Mouse (Mus musculus): ENCODE data around the gene Carnmt1. TPM values are rescaled to one million over a fixed set of nuclear protein-coding genes. Genes with fewer than 3 reads are reported as not detected.
A peak's percentile ranks its signal among the peaks of the same experiment; 100 is the strongest.

The Carnmt1 gene
- polyA plus RNA-seq, 1 experiment from 2014 or later: 36.4 TPM

DNA sequence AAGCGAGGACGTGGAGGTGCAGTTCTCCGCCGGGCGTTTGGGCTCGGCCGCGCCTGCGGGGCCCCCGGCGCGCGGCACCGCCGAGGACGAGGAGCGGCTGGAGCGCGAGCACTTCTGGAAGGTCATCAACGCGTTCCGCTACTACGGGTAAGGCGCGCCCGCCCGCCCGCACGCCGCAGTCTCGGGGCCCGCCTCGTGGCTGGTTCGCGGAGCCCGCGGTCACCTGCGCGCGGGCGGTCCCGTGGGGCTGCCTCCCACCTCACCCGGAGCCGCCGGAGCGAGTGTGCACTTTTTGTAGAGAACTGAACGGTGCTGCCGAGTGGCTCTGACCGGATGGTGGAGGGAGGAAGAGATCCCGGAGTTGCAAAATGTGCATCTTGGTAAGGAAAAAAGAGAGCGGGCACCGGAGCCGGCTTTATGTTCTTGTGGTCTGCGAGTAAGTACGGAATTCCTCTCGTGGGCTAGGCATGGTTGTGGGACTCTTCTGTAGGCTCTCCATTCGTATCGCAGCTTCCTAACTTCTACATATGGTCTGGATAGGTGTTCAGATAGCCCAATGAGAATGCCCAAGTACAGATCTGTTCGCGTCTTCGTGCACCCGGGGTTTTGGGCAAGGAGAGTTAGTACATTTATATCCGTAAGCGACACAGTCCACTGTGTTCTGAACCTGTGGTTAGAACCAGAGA lies 635 bp downstream of the Carnmt1 start:
- peak overlapping the region; percentile 72 for H3K4me2 ChIP-seq (ENCODE audit: low read depth, low read length)
- 0% methylated on average over 55 of the region's 64 CpGs for WGBS
- ATAC-seq (replicated peaks; ENCODE audit: insufficient number of reproducible peaks, low FRiP score, low TSS enrichment, low read depth) (peak; percentile 67), DNase-seq (ENCODE audit: low spot score) (peak; percentile 54)
- peak overlapping the region; percentile 81 for H3K4me3 ChIP-seq (ENCODE audit: low read depth, low read length)
- H3K9me3 ChIP-seq (replicated peaks; ENCODE audit: control insufficient read depth, low read length): no peaks in the 10 kb centered on the region
- H3K36me3 ChIP-seq (replicated peaks; ENCODE audit: control insufficient read depth, insufficient read depth, low read depth, low read length): no peaks in the 10 kb centered on the region
- H3K27me3 ChIP-seq (ENCODE audit: control insufficient read depth, insufficient read depth, low read length): no peaks in the 10 kb centered on the region
- H3K4me1 ChIP-seq (ENCODE audit: control insufficient read depth, insufficient read depth, low read length): no peaks in the 10 kb centered on the region
- peak overlapping the region; percentile 84 for H3K9ac ChIP-seq (replicated peaks; ENCODE audit: low read length)
- H3K27ac ChIP-seq (replicated peaks; ENCODE audit: low read depth, low read length): peak overlapping the region; percentile 62; the same call in 1 of the 2 replicates

DNA sequence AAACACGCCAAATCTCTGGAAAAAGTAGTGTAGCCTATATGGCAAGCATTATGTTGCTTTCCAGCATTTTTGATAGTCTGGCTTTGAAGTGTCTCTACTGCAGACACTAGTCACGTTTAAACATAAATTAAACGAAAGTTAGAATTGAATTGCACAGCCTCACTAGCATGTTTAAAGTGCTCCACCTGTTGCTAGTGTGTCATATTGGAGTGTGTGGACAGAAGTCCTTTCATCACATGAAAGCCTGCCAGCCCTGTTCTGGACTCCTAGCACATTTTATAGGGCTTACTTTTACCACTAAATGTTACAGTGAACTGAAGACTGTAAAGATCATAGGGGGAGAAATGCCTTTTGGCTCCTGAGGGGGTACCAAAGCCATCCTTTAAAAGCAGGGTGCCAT lies 1.9 kb downstream of the Carnmt1 start:
- H3K4me3 ChIP-seq (ENCODE audit: low read depth, low read length): peak overlapping the region; percentile 8; the same call in 1 of the 2 replicates
- H3K36me3 ChIP-seq (replicated peaks; ENCODE audit: control insufficient read depth, insufficient read depth, low read depth, low read length): no peaks in the 10 kb centered on the region
- H3K4me2 ChIP-seq (ENCODE audit: low read depth, low read length): peak overlapping the region; percentile 21
- DNase-seq (ENCODE audit: low spot score): no peak
- H3K27ac ChIP-seq (replicated peaks; ENCODE audit: low read depth, low read length): no peak overlapping the region
- WGBS: 73% methylated on average over 3 of the region's 3 CpGs
- no peaks in the 10 kb centered on the region for H3K9me3 ChIP-seq (replicated peaks; ENCODE audit: control insufficient read depth, low read length)
- no peak for ATAC-seq (replicated peaks; ENCODE audit: insufficient number of reproducible peaks, low FRiP score, low TSS enrichment, low read depth)
- H3K4me1 ChIP-seq (ENCODE audit: control insufficient read depth, insufficient read depth, low read length): no peaks in the 10 kb centered on the region
- no peaks in the 10 kb centered on the region for H3K27me3 ChIP-seq (ENCODE audit: control insufficient read depth, insufficient read depth, low read length)
- no peak overlapping the region for H3K9ac ChIP-seq (replicated peaks; ENCODE audit: low read length)

DNA sequence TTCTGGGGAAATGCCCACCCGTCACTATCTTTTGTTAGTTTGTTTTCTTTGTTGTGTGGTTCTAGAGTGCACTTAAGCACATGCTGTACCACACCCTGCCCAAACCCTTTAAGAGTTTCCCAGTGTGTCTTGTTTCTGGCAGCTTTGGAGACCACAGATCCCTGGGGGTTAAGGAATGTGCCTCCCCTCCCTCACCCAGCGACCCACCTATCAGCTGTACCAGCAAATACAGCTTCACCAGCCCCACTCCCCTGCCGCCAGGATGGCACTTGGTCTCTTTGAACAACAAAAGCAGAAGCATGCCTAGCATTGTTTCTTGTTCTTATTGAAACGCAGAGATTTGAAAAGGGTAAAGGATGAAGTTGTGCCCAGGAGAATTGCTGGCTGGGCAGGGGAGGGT lies 2.6 kb downstream of the Carnmt1 start:
- DNase-seq (ENCODE audit: low spot score): no peak
- Histone ChIP-seq H3K9ac (replicated peaks; ENCODE audit: low read length) (no peak overlapping the region), H3K4me3 (ENCODE audit: low read depth, low read length) (no peak overlapping the region; the same call in 1 of the 2 replicates)

DNA sequence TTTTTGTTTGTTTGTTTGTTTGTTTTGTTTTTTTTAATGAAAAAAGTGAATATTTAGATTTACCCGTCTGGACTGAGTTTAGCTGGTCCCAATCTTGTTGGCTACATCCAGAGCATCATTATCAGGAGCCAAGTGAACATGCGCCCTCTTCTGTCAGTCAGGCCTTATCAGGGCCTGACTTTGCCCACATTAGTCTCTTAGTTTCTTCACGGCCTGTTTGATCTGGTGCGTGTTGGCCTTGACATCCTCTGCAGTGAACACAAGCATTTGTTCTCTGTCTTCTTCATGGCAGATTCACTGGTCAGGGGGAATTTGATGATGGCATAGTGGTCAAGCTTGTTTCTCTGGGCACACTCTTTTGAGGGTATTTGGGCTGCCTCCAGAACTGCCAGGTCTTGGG lies 11.6 kb downstream of the Carnmt1 start:
- H3K9ac ChIP-seq (replicated peaks; ENCODE audit: low read length): no peak overlapping the region
- no peaks in the 10 kb centered on the region for H3K27me3 ChIP-seq (ENCODE audit: control insufficient read depth, insufficient read depth, low read length)
- H3K27ac ChIP-seq (replicated peaks; ENCODE audit: low read depth, low read length): no peak overlapping the region
- WGBS: 82% methylated on average over 4 of the region's 4 CpGs
- DNase-seq (ENCODE audit: low spot score): no peak
- no peak overlapping the region for H3K4me3 ChIP-seq (ENCODE audit: low read depth, low read length)
- H3K4me2 ChIP-seq (ENCODE audit: low read depth, low read length): no peak overlapping the region
- no peaks in the 10 kb centered on the region for H3K4me1 ChIP-seq (ENCODE audit: control insufficient read depth, insufficient read depth, low read length)
- no peaks in the 10 kb centered on the region; the same call in 1 of the 2 replicates for H3K36me3 ChIP-seq (replicated peaks; ENCODE audit: control insufficient read depth, insufficient read depth, low read depth, low read length)
- no peaks in the 10 kb centered on the region for H3K9me3 ChIP-seq (replicated peaks; ENCODE audit: control insufficient read depth, low read length)
- no peak for ATAC-seq (replicated peaks; ENCODE audit: insufficient number of reproducible peaks, low FRiP score, low TSS enrichment, low read depth)

More for the DNA sequence above, 2.6 kb downstream of the Carnmt1 start:
- H3K9me3 ChIP-seq (replicated peaks; ENCODE audit: control insufficient read depth, low read length): no peaks in the 10 kb centered on the region
- H3K4me2 ChIP-seq (ENCODE audit: low read depth, low read length): peak overlapping the region; percentile 23; the same call in 1 of the 2 replicates
- no peaks in the 10 kb centered on the region for H3K36me3 ChIP-seq (replicated peaks; ENCODE audit: control insufficient read depth, insufficient read depth, low read depth, low read length)
- H3K27me3 ChIP-seq (ENCODE audit: control insufficient read depth, insufficient read depth, low read length): no peaks in the 10 kb centered on the region
- WGBS: 20% methylated on average over 4 of the region's 4 CpGs
- H3K27ac ChIP-seq (replicated peaks; ENCODE audit: low read depth, low read length): no peak overlapping the region
- no peak for ATAC-seq (replicated peaks; ENCODE audit: insufficient number of reproducible peaks, low FRiP score, low TSS enrichment, low read depth)
- no peaks in the 10 kb centered on the region for H3K4me1 ChIP-seq (ENCODE audit: control insufficient read depth, insufficient read depth, low read length)

DNA sequence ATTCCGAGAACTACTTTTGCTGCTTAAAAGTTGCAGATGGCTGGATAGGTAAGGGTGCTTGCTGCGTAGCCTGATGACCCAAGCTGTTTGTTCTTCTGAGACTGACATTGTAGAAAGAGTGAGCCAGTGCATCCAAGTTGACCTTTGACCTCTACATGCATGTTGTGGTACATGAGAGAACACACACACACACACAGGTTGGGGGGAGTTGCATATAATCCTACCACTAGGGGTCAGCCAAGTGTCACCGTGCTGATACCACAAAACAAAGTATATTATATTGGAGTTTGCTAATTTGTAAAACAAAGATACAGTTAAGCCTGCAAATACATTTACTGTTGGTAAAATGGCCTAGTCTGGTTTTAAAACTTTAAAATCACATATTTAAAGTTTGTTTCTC lies 17.0 kb downstream of the Carnmt1 start:
- WGBS: 72% methylated on average over 3 of the region's 3 CpGs
- no peak overlapping the region for H3K4me3 ChIP-seq (ENCODE audit: low read depth, low read length)
- no peak overlapping the region for H3K4me2 ChIP-seq (ENCODE audit: low read depth, low read length)
- H3K9ac ChIP-seq (replicated peaks; ENCODE audit: low read length): no peak overlapping the region
- H3K27ac ChIP-seq (replicated peaks; ENCODE audit: low read depth, low read length): no peak overlapping the region
- H3K27me3 ChIP-seq (ENCODE audit: control insufficient read depth, insufficient read depth, low read length): no peaks in the 10 kb centered on the region
- ATAC-seq (replicated peaks; ENCODE audit: insufficient number of reproducible peaks, low FRiP score, low TSS enrichment, low read depth) (no peak; the same call in 1 of the 2 replicates), DNase-seq (ENCODE audit: low spot score) (peak; percentile 64)
- H3K36me3 ChIP-seq (replicated peaks; ENCODE audit: control insufficient read depth, insufficient read depth, low read depth, low read length): no peaks in the 10 kb centered on the region
- H3K4me1 ChIP-seq (ENCODE audit: control insufficient read depth, insufficient read depth, low read length): no peaks in the 10 kb centered on the region
- H3K9me3 ChIP-seq (replicated peaks; ENCODE audit: control insufficient read depth, low read length): no peaks in the 10 kb centered on the region

DNA sequence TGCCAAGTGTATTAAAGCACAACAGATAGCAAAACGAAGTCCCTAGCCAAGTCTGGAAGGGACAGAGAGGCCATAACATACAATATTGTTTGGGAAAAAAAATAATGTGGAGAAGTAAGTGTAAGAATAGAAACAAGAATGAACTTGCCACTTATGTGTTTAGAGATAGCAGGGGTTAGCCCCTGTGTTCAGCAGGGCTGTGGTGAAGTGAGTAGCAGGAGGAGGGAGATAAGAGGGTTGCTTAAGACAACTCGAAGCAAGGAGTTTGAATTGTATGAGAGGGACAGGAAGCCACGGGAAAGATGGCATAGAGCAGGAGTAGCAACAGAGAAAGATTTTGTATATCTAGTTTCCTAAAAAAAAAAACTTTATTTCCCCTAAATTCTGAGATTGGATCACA lies 21.6 kb downstream of the Carnmt1 start:
- Histone ChIP-seq H3K36me3 (replicated peaks; ENCODE audit: control insufficient read depth, insufficient read depth, low read depth, low read length) (no peaks in the 10 kb centered on the region), H3K27me3 (ENCODE audit: control insufficient read depth, insufficient read depth, low read length) (no peaks in the 10 kb centered on the region), H3K9me3 (replicated peaks; ENCODE audit: control insufficient read depth, low read length) (no peaks in the 10 kb centered on the region), H3K4me1 (ENCODE audit: control insufficient read depth, insufficient read depth, low read length) (no peaks in the 10 kb centered on the region), H3K27ac (replicated peaks; ENCODE audit: low read depth, low read length) (no peak overlapping the region), H3K9ac (replicated peaks; ENCODE audit: low read length) (no peak overlapping the region), H3K4me2 (ENCODE audit: low read depth, low read length) (no peak overlapping the region), H3K4me3 (ENCODE audit: low read depth, low read length) (no peak overlapping the region)
- DNase-seq (ENCODE audit: low spot score) (no peak), ATAC-seq (replicated peaks; ENCODE audit: insufficient number of reproducible peaks, low FRiP score, low TSS enrichment, low read depth) (no peak)
- WGBS: 88% methylated on average over 3 of the region's 3 CpGs

DNA sequence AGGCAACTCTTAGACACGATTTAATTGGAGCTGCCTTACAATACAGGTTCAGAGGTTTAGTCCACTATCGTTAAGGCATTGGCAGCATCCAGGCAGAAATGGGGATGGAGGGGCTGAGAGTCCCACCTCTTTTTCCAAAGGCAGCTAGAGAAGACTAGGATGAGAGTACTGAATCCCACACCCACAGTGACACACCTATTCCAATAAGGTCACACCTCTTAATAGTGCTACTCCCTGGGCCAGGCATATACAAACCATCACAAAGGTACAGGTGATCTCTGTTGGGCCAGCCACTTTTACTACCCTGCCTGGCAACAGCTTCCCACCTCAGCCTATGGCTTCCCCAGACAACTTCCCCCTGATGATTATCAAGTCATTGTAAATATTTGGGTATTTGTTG lies 22.2 kb downstream of the Carnmt1 start:
- WGBS: 92% methylated on average over 2 of the region's 2 CpGs

DNA sequence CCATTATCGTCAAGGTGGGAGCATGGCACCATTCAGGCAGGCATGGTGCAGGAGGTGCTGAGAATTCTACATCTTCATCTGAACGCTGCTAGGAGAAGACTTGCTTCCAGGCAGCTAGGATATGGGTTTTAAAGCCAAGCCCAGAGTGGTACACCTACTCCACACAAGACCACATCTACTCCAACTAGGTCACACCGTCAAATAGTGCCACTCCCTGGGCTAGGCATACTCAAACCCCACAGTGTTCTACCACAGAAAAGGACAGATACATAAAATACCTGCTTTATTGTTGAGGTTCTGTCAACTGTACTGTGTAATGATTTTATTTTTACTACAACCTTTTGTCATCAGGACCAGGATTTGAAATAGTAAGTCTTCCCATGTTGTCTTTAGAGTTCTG lies 24.6 kb downstream of the Carnmt1 start:
- no peaks in the 10 kb centered on the region for H3K4me1 ChIP-seq (ENCODE audit: control insufficient read depth, insufficient read depth, low read length)
- no peaks in the 10 kb centered on the region for H3K36me3 ChIP-seq (replicated peaks; ENCODE audit: control insufficient read depth, insufficient read depth, low read depth, low read length)
- no peak overlapping the region for H3K4me2 ChIP-seq (ENCODE audit: low read depth, low read length)
- H3K9ac ChIP-seq (replicated peaks; ENCODE audit: low read length): no peak overlapping the region
- H3K9me3 ChIP-seq (replicated peaks; ENCODE audit: control insufficient read depth, low read length): no peaks in the 10 kb centered on the region
- DNase-seq (ENCODE audit: low spot score) (no peak), ATAC-seq (replicated peaks; ENCODE audit: insufficient number of reproducible peaks, low FRiP score, low TSS enrichment, low read depth) (no peak)
- H3K27me3 ChIP-seq (ENCODE audit: control insufficient read depth, insufficient read depth, low read length): no peaks in the 10 kb centered on the region
- 92% methylated on average over 3 of the region's 3 CpGs for WGBS
- H3K27ac ChIP-seq (replicated peaks; ENCODE audit: low read depth, low read length): no peak overlapping the region
- H3K4me3 ChIP-seq (ENCODE audit: low read depth, low read length): no peak overlapping the region

More for the DNA sequence above, 22.2 kb downstream of the Carnmt1 start:
- no peak overlapping the region for H3K4me2 ChIP-seq (ENCODE audit: low read depth, low read length)
- H3K27ac ChIP-seq (replicated peaks; ENCODE audit: low read depth, low read length): no peak overlapping the region
- DNase-seq (ENCODE audit: low spot score): no peak
- H3K9me3 ChIP-seq (replicated peaks; ENCODE audit: control insufficient read depth, low read length): no peaks in the 10 kb centered on the region
- no peak overlapping the region for H3K4me3 ChIP-seq (ENCODE audit: low read depth, low read length)
- ATAC-seq (replicated peaks; ENCODE audit: insufficient number of reproducible peaks, low FRiP score, low TSS enrichment, low read depth): no peak
- H3K27me3 ChIP-seq (ENCODE audit: control insufficient read depth, insufficient read depth, low read length): no peaks in the 10 kb centered on the region
- H3K9ac ChIP-seq (replicated peaks; ENCODE audit: low read length): no peak overlapping the region
- H3K4me1 ChIP-seq (ENCODE audit: control insufficient read depth, insufficient read depth, low read length): no peaks in the 10 kb centered on the region
- no peaks in the 10 kb centered on the region for H3K36me3 ChIP-seq (replicated peaks; ENCODE audit: control insufficient read depth, insufficient read depth, low read depth, low read length)

Measured in embryonic facial prominence, embryonic 11.5 days (tissue).